Comparison of ENCODE assay signal across 17 mouse cellular contexts in genomic region chr4:155152476-155152875, GRCm38 (mm10).
DNase-seq lines count a peak whose midpoint lies in the region; ATAC-seq and TF ChIP-seq lines count a peak whose summit lies in the region.
"Had no signal": no experiment of that assay in that cellular context is flagged by ENCODE, and none has a peak within 500 bp of the region (broad histone marks: within the 10 kb centered on the region; RNA-seq: fewer than 3 reads in every experiment).

No protein-coding gene starts in this region.

- H3K36me3 ChIP-seq in kidney, postnatal 0 days (ENCODE audit: insufficient read depth, low read length) = peaks cover 23% of the 10 kb centered on the region
- H3K36me3 ChIP-seq in kidney, embryonic 14.5 days (ENCODE audit: control insufficient read depth, insufficient read depth, low read length) = peaks cover 35% of the 10 kb centered on the region

- H3K9me3 ChIP-seq in kidney, postnatal 0 days (replicated peaks; ENCODE audit: low read length) = no peaks in the 10 kb centered on the region
- no peaks in the 10 kb centered on the region for H3K9me3 ChIP-seq in kidney, embryonic 14.5 days (ENCODE audit: control insufficient read depth, low read length)
- H3K9me3 ChIP-seq: forebrain, embryonic 15.5 days; liver, embryonic 15.5 days; neural tube, embryonic 12.5 days had no signal

- no peaks in the 10 kb centered on the region for H3K27me3 ChIP-seq in kidney, postnatal 0 days (ENCODE audit: insufficient read depth, low read length)
- no peaks in the 10 kb centered on the region for H3K27me3 ChIP-seq in kidney, embryonic 14.5 days (ENCODE audit: control insufficient read depth, insufficient read depth, low read length)
- H3K27me3 ChIP-seq: CH12.LX; forebrain, embryonic 15.5 days; neural tube, embryonic 12.5 days had no signal

- no peak overlapping the region for H3K9ac ChIP-seq in kidney, postnatal 0 days (ENCODE audit: low read depth, low read length)
- H3K9ac ChIP-seq in kidney, embryonic 14.5 days (ENCODE audit: low read depth, low read length) = no peak overlapping the region
- H3K9ac ChIP-seq: forebrain, embryonic 15.5 days; liver, embryonic 15.5 days; neural tube, embryonic 12.5 days had no signal

- DNase-seq in gastrocnemius, adult 2 months = no peak
- no peak for DNase-seq in gastrocnemius, adult 8-10 months (ENCODE audit: low spot score in 2 of 2)
- no peak for DNase-seq in kidney, postnatal 0 days (ENCODE audit: low spot score)
- peak; percentile 99 for DNase-seq in cerebellum, adult 11-12 months
- peak; percentile 95 to 97 for DNase-seq in cerebellum, postnatal 36 days
- DNase-seq in thymus, postnatal 25 days = no peak
- DNase-seq: adrenal gland, postnatal 14 days; kidney, postnatal 14 days; thymus, adult 2 months had no signal

- ATAC-seq in kidney, postnatal 0 days (replicated peaks; ENCODE audit: low FRiP score, low read depth) = no peak
- no peak for ATAC-seq in kidney, embryonic 14.5 days (ENCODE audit: low FRiP score, low TSS enrichment)
- no peak for ATAC-seq in megakaryocyte-erythroid progenitor cell, adult 5-6 weeks (replicated peaks; ENCODE audit: low FRiP score, low TSS enrichment, poor library complexity, severe bottlenecking)
- ATAC-seq: forebrain, embryonic 15.5 days had no signal

- no peak for TF ChIP-seq CTCF in gastrocnemius, adult 2 months (IDR thresholded peaks at IDR 0.05)
- no peak for TF ChIP-seq CTCF in kidney, postnatal 0 days (IDR thresholded peaks at IDR 0.05; ENCODE audit: low read depth)

- peak overlapping the region; percentile 93 for H3K27ac ChIP-seq in gastrocnemius, adult 2 months
- 0 out of 2 replicates have a peak overlapping the region, but pooled peaks have one; percentile 0 for H3K27ac ChIP-seq in kidney, postnatal 0 days
- no peak overlapping the region for H3K27ac ChIP-seq in kidney, embryonic 14.5 days (ENCODE audit: low read depth, low read length)
- H3K27ac ChIP-seq: forebrain, embryonic 15.5 days; liver, embryonic 15.5 days; neural tube, embryonic 12.5 days had no signal

- intact Hi-C loops in gastrocnemius, adult 2 months (cut with DNase I) = no loop called here

- H3K4me1 ChIP-seq in kidney, postnatal 0 days (replicated peaks; ENCODE audit: insufficient read depth, low read length) = peaks cover 27% of the 10 kb centered on the region
- H3K4me1 ChIP-seq in kidney, embryonic 14.5 days (ENCODE audit: control insufficient read depth, insufficient read depth, low read length) = peaks cover 22% of the 10 kb centered on the region

- WGBS in kidney, postnatal 0 days = 93% methylated on average over 6 of the region's 6 CpGs
- WGBS in kidney, embryonic 14.5 days = 99% methylated on average over 6 of the region's 6 CpGs

- H3K4me3 ChIP-seq in gastrocnemius, adult 2 months = no peak overlapping the region
- H3K4me3 ChIP-seq in kidney, postnatal 0 days (replicated peaks; ENCODE audit: low read depth, low read length) = no peak overlapping the region
- H3K4me3 ChIP-seq in kidney, embryonic 14.5 days (ENCODE audit: low read length) = no peak overlapping the region
- H3K4me3 ChIP-seq: erythroblast, embryonic 14.5 days; forebrain, embryonic 15.5 days; heart, adult 2 months; liver, embryonic 15.5 days; neural tube, embryonic 12.5 days had no signal

- no peak overlapping the region for H3K4me2 ChIP-seq in kidney, postnatal 0 days (ENCODE audit: low read length)
- no peak overlapping the region for H3K4me2 ChIP-seq in kidney, embryonic 14.5 days (replicated peaks; ENCODE audit: low read depth, low read length)
- H3K4me2 ChIP-seq: forebrain, embryonic 15.5 days; liver, embryonic 15.5 days; neural tube, embryonic 12.5 days had no signal

Comparison
In these comparisons a context has a peak if more than half of its experiments do, and no peak if none do; other contexts are left out.
1. DNase-seq: peak in cerebellum, adult 11-12 months (single experiment) and cerebellum, postnatal 36 days (2 of 2); none in gastrocnemius, adult 2 months (single experiment), gastrocnemius, adult 8-10 months (0 of 2), kidney, postnatal 0 days (single experiment) and thymus, postnatal 25 days (single experiment).